Comparison of ENCODE assay signal across 10 mouse cellular contexts in genomic region chr8:111788085-111788484, GRCm38 (mm10). TPM values are rescaled to one million over a fixed set of nuclear protein-coding genes. Genes with fewer than 3 reads are reported as not detected.
DNase-seq lines count a peak whose midpoint lies in the region; ATAC-seq lines count a peak whose summit lies in the region.
"Had no signal": no experiment of that assay in that cellular context is flagged by ENCODE, and none has a peak within 500 bp of the region (broad histone marks: within the 10 kb centered on the region; RNA-seq: fewer than 3 reads in every experiment).

No protein-coding gene starts in this region.

- H3K27me3 ChIP-seq in neural tube, embryonic 11.5 days (ENCODE audit: control insufficient read depth, insufficient read depth, low read length) = no peaks in the 10 kb centered on the region
- no peaks in the 10 kb centered on the region for H3K27me3 ChIP-seq in midbrain, embryonic 11.5 days (ENCODE audit: control insufficient read depth, insufficient read depth, low read length)
- H3K27me3 ChIP-seq: Patski had no signal

- H3K4me2 ChIP-seq in neural tube, embryonic 11.5 days (ENCODE audit: low read depth) = no peak overlapping the region
- H3K4me2 ChIP-seq in midbrain, embryonic 11.5 days = peak overlapping the region; percentile 32; the same call in 1 of the 2 replicates

- H3K4me1 ChIP-seq in neural tube, embryonic 11.5 days (ENCODE audit: control insufficient read depth, insufficient read depth, low read length) = peaks cover 17% of the 10 kb centered on the region; the same call in 1 of the 2 replicates
- peaks cover 29% of the 10 kb centered on the region for H3K4me1 ChIP-seq in midbrain, embryonic 11.5 days (ENCODE audit: control insufficient read depth, insufficient read depth, low read length)

- peak; percentile 36 for DNase-seq in adrenal gland, adult 2 months
- DNase-seq in adrenal gland, postnatal 25 days = no peak
- no peak for DNase-seq in neural tube, embryonic 11.5 days (ENCODE audit: low spot score)
- no peak for DNase-seq in neural tube, embryonic 10.5 days (ENCODE audit: extremely low spot score, low spot score)
- no peak for DNase-seq in midbrain, embryonic 11.5 days (ENCODE audit: low spot score, missing footprints)
- DNase-seq in B cell, adult 2 months = no peak
- DNase-seq in kidney, adult 11 months = no peak
- DNase-seq: lung, postnatal 36 days had no signal

- WGBS in neural tube, embryonic 11.5 days = 82% methylated on average over 5 of the region's 5 CpGs
- WGBS in midbrain, embryonic 11.5 days = 38% methylated on average over 5 of the region's 5 CpGs

- peak overlapping the region; percentile 26; the same call in 1 of the 2 replicates for H3K9ac ChIP-seq in neural tube, embryonic 11.5 days (ENCODE audit: low read length)
- H3K9ac ChIP-seq in midbrain, embryonic 11.5 days (ENCODE audit: low read length) = peak overlapping the region; percentile 24

- ATAC-seq in neural tube, embryonic 11.5 days (ENCODE audit: insufficient read depth, low FRiP score, low TSS enrichment) = no peak
- ATAC-seq in midbrain, embryonic 11.5 days (ENCODE audit: low FRiP score) = no peak
- no peak for ATAC-seq in frontal cortex, adult (ENCODE audit: low TSS enrichment)
- ATAC-seq: Patski had no signal

- H3K36me3 ChIP-seq in neural tube, embryonic 11.5 days (ENCODE audit: control insufficient read depth, insufficient read depth, low read length) = no peaks in the 10 kb centered on the region
- no peaks in the 10 kb centered on the region for H3K36me3 ChIP-seq in midbrain, embryonic 11.5 days (ENCODE audit: control insufficient read depth, insufficient read depth, low read length)

- no peaks in the 10 kb centered on the region for H3K9me3 ChIP-seq in neural tube, embryonic 11.5 days (ENCODE audit: control insufficient read depth, low read length)
- no peaks in the 10 kb centered on the region for H3K9me3 ChIP-seq in midbrain, embryonic 11.5 days (ENCODE audit: control insufficient read depth, low read length)

- peak overlapping the region; percentile 31; the same call in 1 of the 2 replicates for H3K27ac ChIP-seq in neural tube, embryonic 11.5 days (ENCODE audit: low read depth, low read length)
- peak overlapping the region; percentile 78 for H3K27ac ChIP-seq in midbrain, embryonic 11.5 days (ENCODE audit: low read depth, low read length)

- H3K4me3 ChIP-seq in neural tube, embryonic 11.5 days (ENCODE audit: low read depth, low read length) = no peak overlapping the region
- no peak overlapping the region for H3K4me3 ChIP-seq in midbrain, embryonic 11.5 days (ENCODE audit: low read depth, low read length)

RNA-seq across cellular contexts. Expression of gene Bcar1, which starts 44.5 kb away (rescaled TPM):
- total RNA-seq in adrenal gland, adult 2 months (2021) = 10 to 100 TPM; 76.9 to 91.2 TPM
- 204 and 210 TPM in 2 replicates for polyA plus RNA-seq in adrenal gland, adult 2 months (2012; rRNA removed)
- total RNA-seq in adrenal gland, postnatal 25 days (2021) = 64.5 and 70.0 TPM in 2 replicates
- 60.3 and 62.5 TPM in 2 replicates for polyA plus RNA-seq in neural tube, embryonic 11.5 days (2014; fragmentation: Nextera tagmentation; extraction: Ambion mirVana)
- 36.2 and 42.1 TPM in 2 replicates for polyA plus RNA-seq in midbrain, embryonic 11.5 days (2014; fragmentation: Nextera tagmentation; extraction: Ambion mirVana)
